Mouse (Mus musculus) C2C12 (cell line): Measurements from ENCODE around the gene Slc4a1.

Experiments
- CTCF ChIP-seq: IDR thresholded peaks from one replicate; pipeline ENCODE4 v1.5.1; 2011; ENCODE audit not compliant: control insufficient read depth, insufficient read depth, insufficient read length
- MAX ChIP-seq: IDR thresholded peaks from one replicate; pipeline ENCODE4 v1.6.1; 2011; ENCODE audit warnings: mild to moderate bottlenecking, control low read depth
- MYOD1 ChIP-seq: IDR thresholded peaks from one replicate; pipeline ENCODE4 v1.6.1; 2011; ENCODE audit warnings: low read depth; ENCODE audit not compliant: control insufficient read depth, insufficient read length
- USF1 ChIP-seq: IDR thresholded peaks from one replicate; pipeline ENCODE4 v1.6.1; 2011; ENCODE audit warnings: low read depth, mild to moderate bottlenecking, control low read depth, moderate library complexity

GRCm38 (mm10) chr11:102356636-102357350 is 9.2 kb downstream of the Slc4a1 start:
- no peak for TF ChIP-seq CTCF
- no peak for TF ChIP-seq MAX
- no peak for TF ChIP-seq MYOD1
- no peak for TF ChIP-seq USF1
